Mouse (Mus musculus) bone marrow, adult 2 months (tissue): Measurements from ENCODE around the gene Mrpl23.

Source experiments
- CTCF ChIP-seq: fragments of 200-500 bp; IDR thresholded peaks from 2 replicates; pipeline ENCODE4 v1.5.1; 2011; ENCODE audit warnings: low read length, control low read depth; ENCODE audit not compliant: control insufficient read depth, insufficient read depth
- POLR2A ChIP-seq: fragments of 200-500 bp; IDR thresholded peaks from 2 replicates; pipeline ENCODE4 v1.6.1; 2011; ENCODE audit warnings: low read depth, mild to moderate bottlenecking, control low read depth, low read length, borderline replicate concordance; ENCODE audit not compliant: control insufficient read depth

- no peak for TF ChIP-seq CTCF
- no peak for TF ChIP-seq POLR2A
Observed at GRCm38 (mm10) chr7:142520331-142520730, 12.2 kb upstream of the Mrpl23 start.
